Mouse (Mus musculus): ENCODE data around the gene Mpc2. TPM values are rescaled to one million over a fixed set of nuclear protein-coding genes. Genes with fewer than 3 reads are reported as not detected.

The Mpc2 gene
- 78.2 and 91.6 TPM in 2 replicates for polyA plus RNA-seq (2012; rRNA removed)

- peak; percentile 100 for DNase-seq (ENCODE audit: low spot score)
Measured at GRCm38 (mm10) chr1:165460360-165460800, at the start of gene Mpc2, which contains the start of gene Dcaf6. Gene Mpc2, plus strand, starts transcription at chr1:165460637. Gene Dcaf6, minus strand, starts transcription at chr1:165460475.

DNA sequence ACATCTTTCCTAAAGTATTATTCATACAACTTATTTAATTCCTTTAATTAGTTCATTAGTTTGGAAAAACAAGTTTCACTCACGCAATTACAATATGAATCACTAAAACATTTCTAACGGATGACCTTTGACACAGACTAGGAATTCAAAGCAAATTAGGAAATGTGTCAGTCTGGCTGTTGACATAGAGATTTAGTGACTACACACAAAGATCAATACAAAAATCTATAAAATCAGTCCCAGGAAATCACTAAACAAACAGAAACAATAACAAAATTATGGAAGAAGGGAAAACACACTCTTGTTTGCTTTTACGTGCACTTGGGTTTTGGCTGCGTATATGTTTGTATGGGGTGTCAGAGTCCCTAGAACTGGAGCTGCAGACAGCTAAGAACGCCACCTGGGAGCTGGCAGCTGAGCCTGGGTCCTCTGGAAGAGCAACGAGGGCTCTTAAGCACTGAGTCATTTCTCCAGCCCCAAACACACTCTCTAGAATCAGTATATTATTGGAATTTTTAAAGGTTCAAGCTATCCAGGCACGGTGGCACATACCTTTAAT is 39.0 kb upstream of the Mpc2 start:
- DNase-seq (ENCODE audit: low spot score): no peak

GRCm38 (mm10) chr1:165426254-165426653 is 34.2 kb upstream of the Mpc2 start:
- DNase-seq (ENCODE audit: low spot score): no peak

DNA sequence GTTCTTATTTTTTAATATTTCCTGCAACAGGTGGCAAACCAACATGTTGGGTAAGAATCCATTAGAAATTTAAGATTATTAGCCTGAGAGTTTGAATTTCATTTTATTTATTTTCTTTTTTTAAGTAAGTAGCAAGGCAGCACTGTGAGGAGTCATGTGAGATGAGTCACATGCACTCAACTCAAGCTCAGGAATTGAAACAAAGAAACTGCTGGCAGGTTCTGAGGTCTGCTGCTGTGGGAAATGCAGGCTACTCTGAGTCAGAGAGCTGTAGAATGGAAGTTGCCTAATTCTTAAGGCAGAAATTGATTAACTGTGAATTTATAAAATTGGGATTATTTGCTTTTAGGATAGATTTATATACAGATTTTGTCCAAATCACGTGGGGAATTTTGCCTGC is 27.6 kb upstream of the Mpc2 start:
- no peak for DNase-seq (ENCODE audit: low spot score)

GRCm38 (mm10) chr1:165438289-165439021 is 22.0 kb upstream of the Mpc2 start:
- no peak for DNase-seq (ENCODE audit: low spot score)

GRCm38 (mm10) chr1:165440788-165441187 is 19.6 kb upstream of the Mpc2 start:
- DNase-seq (ENCODE audit: low spot score): no peak

GRCm38 (mm10) chr1:165441201-165441600 is 19.2 kb upstream of the Mpc2 start:
- no peak for DNase-seq (ENCODE audit: low spot score)

DNA sequence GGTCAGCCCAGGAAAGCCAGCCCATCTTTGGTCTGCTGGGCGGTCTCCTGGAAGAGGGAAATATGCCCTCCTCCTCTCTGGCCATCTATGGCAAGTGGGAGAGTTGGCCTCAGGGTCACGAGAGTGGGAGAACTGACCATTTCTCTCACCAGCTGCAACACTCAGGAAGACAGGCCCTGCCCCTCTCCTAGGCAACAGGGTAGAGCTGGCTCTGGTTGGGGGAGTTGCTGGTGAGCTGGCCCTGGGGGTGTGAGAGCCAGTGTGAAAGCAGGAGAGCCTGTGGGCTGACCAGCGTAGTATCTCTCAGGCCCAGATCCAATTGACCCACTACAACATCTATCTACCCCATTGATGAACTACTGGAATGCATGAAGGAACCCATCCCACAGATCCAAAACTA is 18.7 kb upstream of the Mpc2 start:
- DNase-seq (ENCODE audit: low spot score): no peak

DNA sequence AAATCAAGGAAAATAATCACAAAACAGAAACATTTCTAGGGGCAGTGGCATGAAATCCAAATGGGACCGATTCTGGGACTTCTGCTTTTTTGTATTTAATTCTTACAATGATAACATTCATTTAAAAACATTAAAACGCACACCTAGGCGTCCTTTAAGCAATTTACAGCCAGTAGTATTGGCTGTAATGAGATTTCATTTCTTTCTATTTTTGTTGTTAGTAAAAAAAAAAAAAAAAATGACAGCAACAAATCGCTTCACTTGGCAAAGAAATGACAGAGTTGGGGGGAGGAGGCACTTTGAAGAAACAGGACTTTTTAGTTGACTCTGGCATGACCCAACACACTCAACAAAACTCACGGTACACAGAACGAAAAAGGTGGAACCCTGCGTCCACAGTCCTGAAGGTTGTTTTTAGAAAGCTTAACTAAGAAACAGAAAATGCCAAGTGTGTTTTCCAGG is 1.4 kb upstream of the Mpc2 start:
- no peak for DNase-seq (ENCODE audit: low spot score)

DNA sequence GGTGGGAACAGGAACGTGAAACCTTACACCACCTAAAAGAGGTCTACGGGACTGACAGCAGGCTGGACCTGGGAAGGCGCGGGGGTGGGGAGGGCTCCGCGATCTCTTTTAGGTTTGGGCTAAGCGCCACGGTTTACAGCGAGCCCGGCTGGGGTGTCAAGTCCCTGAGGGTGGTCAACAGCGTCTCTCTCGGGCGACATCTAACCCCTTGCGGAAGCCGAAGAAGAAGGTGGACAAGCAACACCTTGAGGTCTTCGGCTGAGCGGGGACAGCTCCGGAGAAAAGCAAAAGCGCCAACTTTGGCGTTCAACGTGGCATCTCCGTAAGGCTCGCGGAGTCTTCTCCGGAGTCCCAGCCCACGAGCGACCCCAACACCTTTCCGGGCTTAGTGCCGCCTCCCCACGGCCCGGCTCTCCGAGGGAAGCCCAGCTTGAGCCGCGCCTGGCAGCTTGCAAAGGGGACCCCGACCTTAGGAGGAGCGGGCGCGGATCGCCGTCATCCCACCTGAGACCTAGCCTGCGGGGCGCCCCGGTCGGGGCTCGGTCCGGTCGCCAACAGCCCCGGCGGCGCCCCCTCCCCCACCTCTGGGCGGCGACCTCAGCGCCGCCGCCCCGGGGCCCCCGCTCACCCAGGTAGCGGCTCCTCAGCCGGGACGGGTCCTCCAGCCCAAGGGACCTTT is 795 bp upstream of the Mpc2 start:
- DNase-seq (ENCODE audit: low spot score): peak; percentile 52

GRCm38 (mm10) chr1:165460801-165461377 is 452 bp downstream of the Mpc2 start:
- DNase-seq (ENCODE audit: low spot score): peak; percentile 99

GRCm38 (mm10) chr1:165461681-165462080 is 1.2 kb downstream of the Mpc2 start:
- peak; percentile 25 for DNase-seq (ENCODE audit: low spot score)

GRCm38 (mm10) chr1:165462861-165463260 is 2.4 kb downstream of the Mpc2 start:
- DNase-seq (ENCODE audit: low spot score): no peak

DNA sequence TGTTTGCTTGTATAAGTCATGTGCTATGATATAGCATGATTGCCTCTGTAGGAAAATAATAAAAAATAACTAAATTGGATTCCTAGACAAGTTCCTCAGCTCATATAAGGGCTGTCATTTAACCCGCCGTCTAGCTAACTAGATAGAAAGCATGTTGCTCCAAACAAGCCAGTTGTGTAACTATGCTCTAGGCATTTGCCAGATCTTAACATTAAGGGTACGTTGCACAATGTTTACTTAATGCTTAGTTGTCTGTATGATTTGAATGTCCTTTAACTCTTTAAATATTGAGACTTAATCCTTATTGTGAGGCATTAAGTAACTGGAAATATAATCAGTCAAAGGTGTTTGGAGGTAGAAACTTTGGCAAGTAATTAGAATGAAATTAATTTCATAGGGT is 4.1 kb downstream of the Mpc2 start:
- DNase-seq (ENCODE audit: low spot score): no peak

DNA sequence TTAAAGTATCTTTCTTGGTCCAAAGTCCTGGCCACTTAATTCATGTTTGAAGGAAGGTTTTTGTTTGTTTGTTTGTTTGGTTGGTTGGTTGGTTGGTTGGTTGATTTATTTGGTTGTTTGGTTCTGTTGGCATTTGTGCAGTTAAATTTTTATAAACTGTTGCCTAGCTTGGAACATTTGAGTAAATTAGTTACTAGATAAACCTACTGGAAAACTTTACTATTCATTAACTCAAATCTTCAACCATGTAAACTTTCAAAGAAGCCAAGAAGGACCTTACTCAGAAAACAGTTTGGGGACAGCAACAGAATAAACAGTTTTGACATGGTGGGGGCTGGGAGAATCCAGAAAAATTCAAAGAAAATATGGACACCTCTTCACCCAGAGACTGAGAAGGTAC is 8.5 kb downstream of the Mpc2 start:
- no peak for DNase-seq (ENCODE audit: low spot score)

DNA sequence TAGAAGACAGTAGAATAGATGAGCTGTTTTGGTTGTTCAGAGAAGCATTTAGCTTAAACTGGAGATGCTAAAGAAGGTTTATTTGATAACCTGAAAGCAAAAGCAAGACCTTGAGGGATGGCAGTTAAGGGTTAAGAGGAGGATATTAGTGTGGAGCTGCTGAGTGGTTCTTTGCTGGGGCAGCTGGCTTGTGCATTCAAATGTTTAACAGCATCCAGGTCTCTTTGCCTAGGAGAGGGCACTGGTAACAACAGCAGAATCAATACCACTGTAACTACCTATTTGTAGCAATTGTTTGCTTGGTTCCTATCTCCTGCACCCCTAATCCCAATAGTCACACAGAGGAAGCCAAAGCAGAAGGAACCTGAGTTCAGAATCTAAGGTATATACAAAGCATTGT is 9.3 kb downstream of the Mpc2 start:
- no peak for DNase-seq (ENCODE audit: low spot score)

DNA sequence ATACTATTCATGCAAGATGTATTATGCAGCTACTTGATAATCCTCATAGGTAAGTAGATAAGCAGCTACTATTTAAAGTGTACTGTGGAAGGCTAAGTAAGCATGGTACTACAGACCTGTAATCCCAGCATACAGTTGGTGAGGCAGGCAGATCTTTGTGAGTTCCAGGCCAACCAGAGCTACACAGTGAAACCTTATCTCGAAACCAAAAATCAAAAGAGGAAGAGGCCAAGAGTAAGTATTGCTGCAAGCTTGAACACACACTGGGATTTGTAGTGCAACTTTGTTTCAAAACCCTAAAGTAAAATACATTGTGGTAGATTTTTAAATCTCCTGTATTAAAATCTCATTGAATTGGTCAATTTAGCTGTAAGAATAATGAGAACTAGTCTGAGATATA is 11.1 kb downstream of the Mpc2 start:
- DNase-seq (ENCODE audit: low spot score): no peak

- no peak for DNase-seq (ENCODE audit: low spot score)
Measured at GRCm38 (mm10) chr1:165484688-165485233, 24.3 kb downstream of the Mpc2 start, which contains the start of gene Adcy10. Gene Adcy10, plus strand, starts transcription at chr1:165485183.

- DNase-seq (ENCODE audit: low spot score): no peak
Measured at GRCm38 (mm10) chr1:165486108-165486507, 25.7 kb downstream of the Mpc2 start.

DNA sequence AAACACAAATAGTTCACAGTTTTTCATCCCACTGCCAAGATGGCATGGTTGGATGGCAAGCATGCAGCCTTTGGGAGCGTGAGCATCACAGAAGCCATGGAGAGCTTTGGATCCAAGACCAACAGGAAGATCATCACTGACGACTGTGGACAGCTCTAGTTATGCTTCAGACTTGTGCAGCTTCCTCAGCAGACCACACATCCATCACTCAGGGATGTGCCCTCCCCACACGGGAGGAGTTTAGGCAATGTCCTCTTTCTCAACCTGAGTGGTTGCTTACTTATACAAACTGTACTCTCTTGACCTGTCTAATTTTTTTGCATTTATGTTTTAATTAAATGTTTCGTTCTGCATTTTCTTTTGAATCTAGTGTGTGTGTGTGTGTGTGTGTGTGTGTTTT is 28.8 kb downstream of the Mpc2 start:
- DNase-seq (ENCODE audit: low spot score): no peak

- DNase-seq (ENCODE audit: low spot score): no peak
Measured at GRCm38 (mm10) chr1:165498856-165499255, 38.4 kb downstream of the Mpc2 start.
